Mouse (Mus musculus): ENCODE results near the gene Pald1.

Pald1 gene

DNA sequence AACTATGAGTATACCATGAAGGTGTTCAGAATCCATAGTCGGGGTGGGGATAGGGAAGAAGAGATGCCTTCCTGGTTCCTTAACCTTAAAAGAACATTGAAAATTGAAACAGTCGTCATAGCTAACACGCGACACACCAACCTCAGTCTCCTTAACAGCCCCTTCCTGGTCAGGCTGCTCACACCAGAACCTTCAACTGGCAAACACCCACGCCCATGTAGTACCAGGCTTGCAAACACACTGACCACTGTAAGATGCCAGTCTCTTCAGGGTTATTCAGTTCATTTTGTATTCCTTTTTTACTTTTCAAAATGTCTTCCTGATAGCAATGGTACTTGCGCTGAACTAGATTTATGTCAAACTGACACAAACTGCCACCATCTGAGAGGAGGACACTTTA lies 106.3 kb downstream of the Pald1 start:
- DNase-seq (ENCODE audit: low spot score) = no peak

DNA sequence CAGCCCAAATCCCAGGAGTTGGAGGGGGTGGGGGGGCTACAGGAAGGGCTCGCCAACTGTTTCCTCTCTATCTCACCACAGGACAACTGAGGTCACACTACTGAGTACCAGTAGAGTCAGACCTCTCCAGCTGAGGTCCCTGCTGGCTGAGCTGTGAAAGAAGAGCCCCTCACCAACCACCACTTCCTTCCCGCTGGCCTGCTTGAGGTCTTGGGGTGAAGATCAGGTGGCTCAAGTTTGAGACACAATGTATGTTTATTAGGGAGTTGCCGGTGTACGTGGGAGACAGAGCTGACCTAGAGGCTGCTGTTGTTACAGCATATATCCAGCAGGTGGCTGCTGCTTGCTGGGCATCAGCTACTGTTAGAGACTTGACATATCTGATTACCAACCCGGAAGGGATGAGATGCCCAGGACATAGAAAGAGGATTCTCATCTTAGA lies 107.6 kb downstream of the Pald1 start:
- DNase-seq (ENCODE audit: low spot score) = peak; percentile 42

DNA sequence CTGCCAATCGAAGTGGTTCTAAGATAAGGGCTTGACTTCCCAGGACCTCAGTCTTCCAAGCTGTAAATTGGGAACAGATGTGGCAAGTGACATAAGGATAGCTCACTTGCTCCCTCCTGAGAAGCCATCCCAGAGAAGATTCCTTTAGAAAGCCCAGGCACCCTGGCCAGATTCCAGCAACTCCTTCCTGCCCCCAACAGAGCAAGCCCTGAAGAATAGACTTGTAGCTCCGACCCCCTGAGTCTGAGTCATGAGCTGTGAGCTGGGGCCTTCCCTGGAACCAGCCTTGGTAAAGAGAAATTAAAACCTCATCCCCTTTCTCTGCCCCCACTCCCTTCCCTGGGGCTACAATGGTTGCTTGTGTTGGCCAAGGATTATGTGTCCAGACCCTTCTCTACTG lies 108.8 kb downstream of the Pald1 start:
- DNase-seq (ENCODE audit: low spot score) = no peak

DNA sequence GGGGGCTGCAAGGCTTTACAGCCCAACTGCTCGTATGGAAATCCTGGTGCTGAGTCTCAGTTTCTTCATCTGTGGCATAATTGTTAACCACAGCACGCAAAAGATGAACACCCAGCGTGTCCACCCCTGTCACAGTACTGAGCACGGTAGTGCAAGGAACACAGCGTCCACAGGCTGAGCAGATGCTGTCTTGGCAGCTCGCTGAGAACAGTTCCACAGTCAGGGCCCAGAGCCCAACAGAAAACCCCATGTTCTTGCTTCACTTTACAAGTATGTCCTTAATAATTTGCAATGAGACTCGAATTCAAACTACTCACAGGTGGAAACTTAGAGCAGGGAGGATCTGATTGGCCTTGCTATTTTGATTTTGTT lies 109.5 kb downstream of the Pald1 start:
- DNase-seq (ENCODE audit: low spot score) = no peak

DNA sequence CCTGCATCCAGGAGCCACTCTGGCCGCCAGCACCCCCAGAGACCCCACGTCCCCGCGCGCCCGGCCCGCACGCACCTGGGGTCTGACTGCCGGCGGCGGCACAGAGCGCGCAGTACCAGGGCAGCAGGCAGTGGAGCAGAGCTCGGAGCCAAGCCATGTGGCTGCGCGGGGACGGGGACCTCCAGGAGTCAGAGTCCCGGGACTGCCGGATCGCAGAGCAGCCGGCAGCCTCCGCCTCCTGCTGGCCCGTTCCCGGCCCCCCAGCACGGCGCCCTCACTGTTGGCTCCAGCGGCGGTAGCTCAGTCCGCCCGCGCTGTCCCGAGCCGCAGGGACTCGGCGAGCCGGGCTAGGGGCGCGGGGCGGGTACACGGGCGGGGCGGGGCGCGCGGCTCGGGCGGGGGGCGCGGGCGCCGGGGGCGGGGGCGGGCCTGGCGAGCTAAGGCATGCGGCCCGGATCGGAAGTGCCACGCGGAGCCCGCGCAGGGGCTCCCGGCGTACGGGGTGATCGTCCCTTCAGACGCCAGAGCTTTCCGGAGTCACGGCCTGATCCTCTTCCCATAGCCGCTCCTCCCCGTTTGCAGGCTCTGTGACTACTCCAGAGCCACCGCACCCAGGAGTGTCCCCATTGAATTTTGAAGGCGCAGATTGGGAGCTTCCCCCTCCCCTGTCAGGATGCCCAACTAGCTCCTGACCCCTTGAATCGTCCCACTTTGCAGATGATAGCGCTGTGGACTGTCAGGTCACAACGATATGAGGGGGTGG lies 110.1 kb downstream of the Pald1 start, which contains the start of gene Adamts14:
Gene Adamts14, minus strand, starts transcription at position 358 of the 763 bp plus-strand sequence.
- DNase-seq (ENCODE audit: low spot score) = peak; percentile 30

DNA sequence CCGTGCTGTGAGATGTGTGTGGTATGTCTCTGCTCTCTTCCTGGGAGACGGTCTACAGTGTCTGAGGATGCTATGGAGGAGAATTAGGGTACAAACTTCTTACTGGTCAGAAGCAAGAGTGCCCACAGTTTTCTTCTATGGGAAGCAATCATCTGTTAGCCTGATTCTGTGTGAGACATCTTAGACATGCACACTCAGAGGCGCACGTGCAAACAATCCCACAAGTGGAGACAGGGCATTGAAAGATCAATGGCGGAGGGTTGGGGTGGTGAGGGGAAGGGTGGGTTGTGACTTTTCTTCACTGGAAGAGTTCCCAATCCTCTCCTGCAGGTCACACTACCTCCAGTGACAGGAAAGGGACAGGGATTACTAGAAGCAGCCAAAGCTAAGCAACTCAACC lies 110.7 kb downstream of the Pald1 start:
- no peak for DNase-seq (ENCODE audit: low spot score)

DNA sequence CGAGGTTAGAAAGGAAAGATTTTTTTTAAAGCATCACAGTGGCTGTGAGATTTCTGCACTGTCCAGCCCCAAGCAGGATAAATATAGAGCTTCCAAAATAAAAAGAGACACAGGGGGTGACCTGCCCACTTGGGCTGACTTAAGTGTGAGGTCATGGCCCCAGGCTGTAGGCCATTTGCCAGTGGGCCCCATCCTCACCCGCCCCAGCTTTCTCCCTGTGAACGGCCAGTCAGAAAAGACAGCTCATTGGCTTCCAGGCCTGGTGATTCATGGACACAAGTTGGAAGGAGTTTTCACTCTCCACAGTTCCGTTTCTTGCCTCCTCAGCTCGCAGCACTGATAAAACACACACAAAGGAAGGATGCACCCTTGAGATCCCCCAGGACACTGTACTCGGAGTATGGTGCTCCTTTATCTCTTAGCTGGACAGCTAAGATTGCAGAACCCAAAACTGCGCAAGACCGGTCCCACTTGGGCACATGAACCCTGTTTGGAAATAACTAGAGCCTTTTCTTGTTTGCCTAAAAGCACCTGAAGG lies 111.2 kb downstream of the Pald1 start:
- DNase-seq (ENCODE audit: low spot score) = no peak

All from T-cell, adult 2 months (primary cell).